Mouse (Mus musculus): ENCODE data around the gene Prmt3. TPM values are rescaled to one million over a fixed set of nuclear protein-coding genes. Genes with fewer than 3 reads are reported as not detected.

The Prmt3 gene
- 72.6 and 73.9 TPM in 2 replicates for total RNA-seq (2012; rRNA removed)
- 10 to 100 TPM; 62.5 to 63.7 TPM for polyA plus RNA-seq (2012; ENCODE audit: insufficient read depth in 1 of 2, insufficient read length in 2 of 2, low read depth in 1 of 2, low replicate concordance in 2 of 2, missing spikeins in 1 of 2)

DNA sequence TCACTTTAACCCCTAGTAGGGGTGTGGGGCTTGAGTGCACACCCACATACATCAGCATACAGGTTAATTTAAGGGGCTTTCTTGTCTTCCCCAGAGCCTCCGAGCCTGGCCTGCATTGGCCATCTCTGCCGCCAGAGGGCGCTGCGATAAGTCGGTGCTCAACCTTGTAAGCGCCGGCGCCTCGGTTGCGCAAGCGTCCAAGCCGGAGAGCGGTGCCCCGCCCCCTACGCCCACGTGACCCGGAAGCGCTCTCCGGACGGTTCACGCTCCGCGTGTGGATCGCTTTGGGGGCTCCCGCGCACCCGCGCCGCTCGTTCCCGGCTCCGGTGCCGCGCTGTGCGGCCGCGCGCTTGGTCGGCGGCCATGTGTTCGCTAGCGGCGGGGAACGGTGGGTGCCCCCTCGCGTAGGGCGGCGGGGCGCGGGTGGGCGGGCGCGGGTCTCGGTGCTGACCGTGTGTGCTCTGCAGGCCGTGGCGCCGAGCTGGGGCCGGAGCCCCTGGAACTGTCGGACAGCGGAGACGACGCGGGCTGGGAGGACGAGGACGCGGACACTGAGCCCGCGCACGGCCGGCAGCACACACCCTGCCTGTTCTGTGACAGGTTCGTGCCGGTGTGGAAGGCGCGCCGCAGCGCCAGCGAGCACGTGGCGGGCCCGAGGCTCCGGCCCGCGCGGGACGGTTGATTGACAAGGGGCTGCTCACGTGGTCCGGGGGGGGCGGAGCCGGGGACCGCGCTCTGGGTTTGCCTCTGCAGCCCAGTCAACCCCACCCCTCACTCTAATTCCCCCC is at the start of gene Prmt3:
TSS of gene Prmt3 (plus strand) at position 233 of the 788 bp plus-strand sequence.
- no peaks in the 10 kb centered on the region for H3K9me3 ChIP-seq (replicated peaks; ENCODE audit: insufficient read depth, low read length)
- peaks cover 12 to 30% of the 10 kb centered on the region in 2 experiments for H3K36me3 ChIP-seq (ENCODE audit: control insufficient read depth in 1 of 2, insufficient read depth in 2 of 2, low read length in 2 of 2)
- peak; percentile 97 for DNase-seq (ENCODE audit: low read depth, low spot score)
- H3K4me3 ChIP-seq (ENCODE audit: control insufficient read depth in 1 of 2, insufficient read depth in 1 of 2, low read depth in 2 of 2, low read length in 2 of 2): peak within 1 kb of the TSS; percentile 50 to 69; a peak in 3 of 4 replicates
- no peaks in the 10 kb centered on the region for H3K27me3 ChIP-seq (ENCODE audit: control insufficient read depth in 1 of 2, insufficient read depth in 2 of 2, low read length in 2 of 2)
- H3K9ac ChIP-seq (ENCODE audit: control insufficient read depth, low read depth, low read length, poor library complexity, severe bottlenecking): peak within 1 kb of the TSS; percentile 97
- peaks cover 13 to 34% of the 10 kb centered on the region in 2 experiments for H3K4me1 ChIP-seq (ENCODE audit: control insufficient read depth in 1 of 2, insufficient read depth in 2 of 2, low read length in 2 of 2)
- TF ChIP-seq ELF1 (IDR thresholded peaks at IDR 0.05; ENCODE audit: low read depth, low read length) (peak; percentile 97), TAL1 (IDR thresholded peaks at IDR 0.05; ENCODE audit: low read length) (no peak), CTCF (IDR thresholded peaks at IDR 0.05 in 2 of 3, conservative IDR thresholded peaks at IDR 0.05 in 1 of 3; ENCODE audit: control insufficient read depth in 1 of 3, insufficient read depth in 1 of 3, low read depth in 2 of 3, low read length in 3 of 3, poor library complexity in 1 of 3, severe bottlenecking in 1 of 3) (peak; percentile 73 to 87 (median 78)), CHD2 (IDR thresholded peaks at IDR 0.05; ENCODE audit: low read length) (no peak; the same call in 1 of the 2 replicates), POLR2A (IDR thresholded peaks at IDR 0.05; ENCODE audit: control insufficient read depth in 1 of 2, insufficient read depth in 1 of 2, low read depth in 1 of 2, low read length in 2 of 2, poor library complexity in 1 of 2) (peak; percentile 58 to 60; a peak in 3 of 4 replicates), SIN3A (IDR thresholded peaks at IDR 0.05; ENCODE audit: low read length) (peak; percentile 73), ZMIZ1 (IDR thresholded peaks at IDR 0.05; ENCODE audit: low read depth, low read length) (peak; percentile 32; the same call in 1 of the 2 replicates), TBP (IDR thresholded peaks at IDR 0.05; ENCODE audit: low read depth, low read length) (0 out of 2 replicates have a peak, but pooled peaks have one; percentile 21), TCF12 (IDR thresholded peaks at IDR 0.05; ENCODE audit: low read depth, low read length) (peak; percentile 38; the same call in 1 of the 2 replicates), KAT2A (conservative IDR thresholded peaks at IDR 0.05; ENCODE audit: low read depth, low read length) (peak; percentile 50; the same call in 1 of the 2 replicates), UBTF (IDR thresholded peaks at IDR 0.05; ENCODE audit: borderline replicate concordance, insufficient read depth, low read depth, low read length) (no peak), MYB (IDR thresholded peaks at IDR 0.05; ENCODE audit: low read depth, low read length) (no peak), E2F4 (IDR thresholded peaks at IDR 0.05; ENCODE audit: borderline replicate concordance, low read depth, low read length) (no peak), SMC3 (IDR thresholded peaks at IDR 0.05; ENCODE audit: low read depth, low read length) (peak; percentile 51), ZC3H11A (IDR thresholded peaks at IDR 0.05; ENCODE audit: low read depth, low read length) (no peak), MYC (IDR thresholded peaks at IDR 0.05; ENCODE audit: low read depth, low read length) (peak; percentile 90), NRF1 (IDR thresholded peaks at IDR 0.05; ENCODE audit: insufficient read depth, low read depth, low read length, poor library complexity, severe bottlenecking) (peak; percentile 79), GABPA (IDR thresholded peaks at IDR 0.05; ENCODE audit: low read depth, low read length) (0 out of 2 replicates have a peak, but pooled peaks have one; percentile 44), ZKSCAN1 (IDR thresholded peaks at IDR 0.05; ENCODE audit: low read depth, low read length) (no peak), MAX (IDR thresholded peaks at IDR 0.05; ENCODE audit: low read length) (peak; percentile 94), USF1 (IDR thresholded peaks at IDR 0.05; ENCODE audit: low read depth, low read length) (peak; percentile 96), USF2 (IDR thresholded peaks at IDR 0.05; ENCODE audit: borderline replicate concordance in 1 of 2, insufficient read depth in 1 of 2, low read depth in 1 of 2, low read length in 2 of 2) (peak; percentile 25 to 90; a peak in 2 of 4 replicates), MXI1 (IDR thresholded peaks at IDR 0.05; ENCODE audit: low read depth, low read length) (peak; percentile 93), BHLHE40 (IDR thresholded peaks at IDR 0.05; ENCODE audit: borderline replicate concordance, low read depth, low read length) (peak; percentile 70; the same call in 1 of the 2 replicates), NELFE (IDR thresholded peaks at IDR 0.05; ENCODE audit: low read depth, low read length) (peak; percentile 66), CHD1 (IDR thresholded peaks at IDR 0.05; ENCODE audit: low read depth, low read length) (no peak), MAFK (IDR thresholded peaks at IDR 0.05; ENCODE audit: borderline replicate concordance, low read depth, low read length) (0 out of 2 replicates have a peak, but pooled peaks have one; percentile 44), POLR2AphosphoS2 (IDR thresholded peaks at IDR 0.05; ENCODE audit: low read length) (peak; percentile 69), MAZ (IDR thresholded peaks at IDR 0.05; ENCODE audit: low read depth, low read length) (peak; percentile 61; the same call in 1 of the 2 replicates), HCFC1 (IDR thresholded peaks at IDR 0.05; ENCODE audit: low read depth, low read length) (peak; percentile 84), RAD21 (IDR thresholded peaks at IDR 0.05; ENCODE audit: low read depth, low read length) (peak; percentile 10)
- peaks cover 14% of the 10 kb centered on the region for H3K79me2 ChIP-seq (ENCODE audit: control insufficient read depth, insufficient read depth, low read length, poor library complexity)
- peak within 1 kb of the TSS; percentile 81 for H3K27ac ChIP-seq (ENCODE audit: control insufficient read depth, low read depth, low read length)
